Mouse (Mus musculus) G1E (cell line): Measurements from ENCODE around the gene Rsph6a.

Experiments used
- CTCF ChIP-seq: IDR thresholded peaks from 2 replicates; pipeline ENCODE4 v1.5.1; 2012; ENCODE audit warnings: low read depth, low read length, inconsistent platforms, mixed read lengths
- GATA1 ChIP-seq: IDR thresholded peaks from 2 replicates; pipeline ENCODE4 v1.6.1; 2012; ENCODE audit warnings: borderline replicate concordance, low read length, inconsistent platforms, mixed read lengths
- POLR2AphosphoS5 ChIP-seq: IDR thresholded peaks from 2 replicates; pipeline ENCODE4 v1.6.1; 2012; ENCODE audit warnings: low read depth, low read length, inconsistent platforms; ENCODE audit not compliant: insufficient replicate concordance
- TAL1 ChIP-seq: conservative IDR thresholded peaks from 2 replicates; pipeline ENCODE4 v1.6.1; 2012; ENCODE audit warnings: low read depth, low read length, inconsistent platforms, mixed read lengths

DNA sequence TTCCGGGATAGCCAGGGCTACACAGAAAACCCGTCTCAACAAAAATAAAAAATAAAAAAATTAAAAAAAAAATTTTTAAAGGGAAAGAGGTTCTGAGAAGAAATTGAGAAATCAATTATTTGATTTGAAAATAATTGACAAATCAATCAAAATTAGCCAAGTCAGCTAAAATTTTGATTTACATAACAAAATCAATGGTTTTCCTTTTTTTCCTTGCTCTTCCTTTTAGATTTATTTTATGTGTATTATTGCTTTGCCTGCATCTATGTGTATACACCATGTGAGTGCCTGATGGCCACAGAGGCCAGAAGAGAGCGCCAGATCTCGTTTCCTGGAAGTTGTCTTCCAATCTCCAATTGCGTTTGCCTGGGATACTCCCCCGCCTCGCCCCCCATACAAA is 36.6 kb upstream of the Rsph6a start:
- no peak for TF ChIP-seq CTCF
- no peak for TF ChIP-seq TAL1
- no peak for TF ChIP-seq GATA1
- no peak for TF ChIP-seq POLR2AphosphoS5
